Mouse (Mus musculus): ENCODE data around the gene Gm973. TPM values are rescaled to one million over a fixed set of nuclear protein-coding genes. Genes with fewer than 3 reads are reported as not detected.

Gene Gm973
- polyA plus RNA-seq, 1 experiment = 4.7 TPM

- DNase-seq = no peak
- Histone ChIP-seq H3K27ac (ENCODE audit: insufficient read depth, low read length) (no peak overlapping the region), H3K27me3 (ENCODE audit: control insufficient read depth, insufficient read depth, low read length) (no peaks in the 10 kb centered on the region), H3K4me1 (ENCODE audit: control insufficient read depth, insufficient read depth, low read length) (peaks cover 4% of the 10 kb centered on the region), H3K4me3 (replicated peaks; ENCODE audit: insufficient read depth, low read depth, low read length) (no peak overlapping the region)
- TF ChIP-seq POLR2A (IDR thresholded peaks at IDR 0.05; ENCODE audit: borderline replicate concordance, insufficient read depth, low read length) (no peak), CTCF (IDR thresholded peaks at IDR 0.05; ENCODE audit: borderline replicate concordance, insufficient read depth, low read depth, low read length) (no peak)
- 87% methylated on average over 8 of the region's 8 CpGs for WGBS
These were observed 64.2 kb downstream of the Gm973 start for GRCm38 (mm10) chr1:59580131-59580751.

GRCm38 (mm10) chr1:59580880-59581279 lies 64.8 kb downstream of the Gm973 start:
- WGBS = 98% methylated on average over 3 of the region's 3 CpGs

GRCm38 (mm10) chr1:59584656-59585410 lies 68.8 kb downstream of the Gm973 start:
- peak overlapping the region; percentile 17 for H3K4me3 ChIP-seq (replicated peaks; ENCODE audit: insufficient read depth, low read depth, low read length)
- no peaks in the 10 kb centered on the region; the same call in 1 of the 2 replicates for H3K4me1 ChIP-seq (ENCODE audit: control insufficient read depth, insufficient read depth, low read length)
- no peak overlapping the region for H3K27ac ChIP-seq (ENCODE audit: insufficient read depth, low read length)
- WGBS = 21% methylated on average over 18 of the region's 18 CpGs
- no peaks in the 10 kb centered on the region for H3K27me3 ChIP-seq (ENCODE audit: control insufficient read depth, insufficient read depth, low read length)
- peak; percentile 75 to 84 for DNase-seq
- TF ChIP-seq CTCF (IDR thresholded peaks at IDR 0.05; ENCODE audit: borderline replicate concordance, insufficient read depth, low read depth, low read length) (peak; percentile 85), POLR2A (IDR thresholded peaks at IDR 0.05; ENCODE audit: borderline replicate concordance, insufficient read depth, low read length) (no peak)

More at GRCm38 (mm10) chr1:59580880-59581279, 64.8 kb downstream of the Gm973 start:
- no peak for TF ChIP-seq POLR2A (IDR thresholded peaks at IDR 0.05; ENCODE audit: borderline replicate concordance, insufficient read depth, low read length)
- TF ChIP-seq CTCF (IDR thresholded peaks at IDR 0.05; ENCODE audit: borderline replicate concordance, insufficient read depth, low read depth, low read length) = no peak
- DNase-seq = no peak
- Histone ChIP-seq H3K4me1 (ENCODE audit: control insufficient read depth, insufficient read depth, low read length) (peaks cover 4% of the 10 kb centered on the region), H3K27ac (ENCODE audit: insufficient read depth, low read length) (no peak overlapping the region), H3K27me3 (ENCODE audit: control insufficient read depth, insufficient read depth, low read length) (no peaks in the 10 kb centered on the region), H3K4me3 (replicated peaks; ENCODE audit: insufficient read depth, low read depth, low read length) (no peak overlapping the region)

GRCm38 (mm10) chr1:59589271-59589670 lies 73.2 kb downstream of the Gm973 start:
- TF ChIP-seq CTCF (IDR thresholded peaks at IDR 0.05; ENCODE audit: borderline replicate concordance, insufficient read depth, low read depth, low read length) (no peak), POLR2A (IDR thresholded peaks at IDR 0.05; ENCODE audit: borderline replicate concordance, insufficient read depth, low read length) (no peak)
- no peaks in the 10 kb centered on the region for H3K27me3 ChIP-seq (ENCODE audit: control insufficient read depth, insufficient read depth, low read length)
- H3K4me3 ChIP-seq (replicated peaks; ENCODE audit: insufficient read depth, low read depth, low read length) = no peak overlapping the region

GRCm38 (mm10) chr1:59592359-59592758 lies 76.3 kb downstream of the Gm973 start:
- DNase-seq = no peak
- Histone ChIP-seq H3K4me3 (replicated peaks; ENCODE audit: insufficient read depth, low read depth, low read length) (no peak overlapping the region), H3K4me1 (ENCODE audit: control insufficient read depth, insufficient read depth, low read length) (peaks cover 4% of the 10 kb centered on the region; the same call in 1 of the 2 replicates), H3K27me3 (ENCODE audit: control insufficient read depth, insufficient read depth, low read length) (no peaks in the 10 kb centered on the region), H3K27ac (ENCODE audit: insufficient read depth, low read length) (no peak overlapping the region)
- 49% methylated on average over 10 of the region's 10 CpGs for WGBS
- no peak for TF ChIP-seq CTCF (IDR thresholded peaks at IDR 0.05; ENCODE audit: borderline replicate concordance, insufficient read depth, low read depth, low read length)

More at GRCm38 (mm10) chr1:59589271-59589670, 73.2 kb downstream of the Gm973 start:
- DNase-seq = no peak
- Histone ChIP-seq H3K27ac (ENCODE audit: insufficient read depth, low read length) (no peak overlapping the region), H3K4me1 (ENCODE audit: control insufficient read depth, insufficient read depth, low read length) (peaks cover 4% of the 10 kb centered on the region; the same call in 1 of the 2 replicates)
- 93% methylated on average over 1 of the region's 1 CpGs for WGBS

- Histone ChIP-seq H3K27me3 (ENCODE audit: control insufficient read depth, insufficient read depth, low read length) (no peaks in the 10 kb centered on the region), H3K4me3 (replicated peaks; ENCODE audit: insufficient read depth, low read depth, low read length) (no peak overlapping the region), H3K4me1 (ENCODE audit: control insufficient read depth, insufficient read depth, low read length) (peaks cover 4% of the 10 kb centered on the region; the same call in 1 of the 2 replicates), H3K27ac (ENCODE audit: insufficient read depth, low read length) (no peak overlapping the region)
- 74% methylated on average over 12 of the region's 12 CpGs for WGBS
- TF ChIP-seq POLR2A (IDR thresholded peaks at IDR 0.05; ENCODE audit: borderline replicate concordance, insufficient read depth, low read length) (no peak), CTCF (IDR thresholded peaks at IDR 0.05; ENCODE audit: borderline replicate concordance, insufficient read depth, low read depth, low read length) (no peak)
- DNase-seq = no peak
These were observed 76.8 kb downstream of the Gm973 start for GRCm38 (mm10) chr1:59592876-59593275.

- H3K4me1 ChIP-seq (ENCODE audit: control insufficient read depth, insufficient read depth, low read length) = peaks cover 4% of the 10 kb centered on the region; the same call in 1 of the 2 replicates
- no peak overlapping the region for H3K27ac ChIP-seq (ENCODE audit: insufficient read depth, low read length)
- no peaks in the 10 kb centered on the region for H3K27me3 ChIP-seq (ENCODE audit: control insufficient read depth, insufficient read depth, low read length)
- WGBS = 39% methylated on average over 2 of the region's 2 CpGs
- H3K4me3 ChIP-seq (replicated peaks; ENCODE audit: insufficient read depth, low read depth, low read length) = no peak overlapping the region
- DNase-seq = peak; percentile 74 to 91
- TF ChIP-seq CTCF (IDR thresholded peaks at IDR 0.05; ENCODE audit: borderline replicate concordance, insufficient read depth, low read depth, low read length) (no peak), POLR2A (IDR thresholded peaks at IDR 0.05; ENCODE audit: borderline replicate concordance, insufficient read depth, low read length) (no peak)
These were observed 77.6 kb downstream of the Gm973 start for GRCm38 (mm10) chr1:59593622-59594035.

Measured in cerebellum, adult 2 months (tissue).